Mouse (Mus musculus) right cerebral cortex, postnatal 10 days (tissue): Measurements from ENCODE around the gene Prpf4b.
"Not testable (repeated sequence)": the region's sequence is repeated elsewhere in the genome, so short reads cannot be mapped to it uniquely, and the experiment has no call there.

Experiments
- DNase-seq, 2 experiments: peaks; one replicate each; pipeline ENCODE4 v3.0.0; 2021; ENCODE audit warnings: low spot score in 2 of 2

Gene Prpf4b

GRCm38 (mm10) chr13:34875166-34875710 is at the start of gene Prpf4b:
Gene Prpf4b, plus strand, starts transcription at chr13:34875302.
- DNase-seq, result peak; percentile 96

- peak in 1 of 2 experiments; percentile 21 for DNase-seq
Measured at GRCm38 (mm10) chr13:34826760-34827690, 48.1 kb upstream of the Prpf4b start.

- DNase-seq, result no peak
Measured at GRCm38 (mm10) chr13:34827988-34828882, 46.9 kb upstream of the Prpf4b start.

- DNase-seq, result no peak
Measured at GRCm38 (mm10) chr13:34842851-34843250, 32.3 kb upstream of the Prpf4b start.

GRCm38 (mm10) chr13:34850759-34851158 is 24.3 kb upstream of the Prpf4b start:
- no peak for DNase-seq

GRCm38 (mm10) chr13:34851191-34851784 is 23.8 kb upstream of the Prpf4b start:
- DNase-seq, result no peak

- no peak for DNase-seq
Measured at GRCm38 (mm10) chr13:34857526-34857925, 17.6 kb upstream of the Prpf4b start.

- DNase-seq, result peak; percentile 40 to 60
Measured at GRCm38 (mm10) chr13:34859406-34859805, 15.7 kb upstream of the Prpf4b start.

GRCm38 (mm10) chr13:34861166-34861565 is 13.9 kb upstream of the Prpf4b start:
- DNase-seq, result not testable (repeated sequence)

- DNase-seq, result peak; percentile 72 to 78
Measured at GRCm38 (mm10) chr13:34864420-34865169, 10.5 kb upstream of the Prpf4b start.

GRCm38 (mm10) chr13:34873801-34874681 is 1.1 kb upstream of the Prpf4b start:
- peak; percentile 97 to 98 for DNase-seq

- DNase-seq, result peak; percentile 39 to 49
Measured at GRCm38 (mm10) chr13:34874736-34875135, 366 bp upstream of the Prpf4b start.

- DNase-seq, result peak in 1 of 2 experiments; percentile 63
Measured at GRCm38 (mm10) chr13:34875741-34876445, 791 bp downstream of the Prpf4b start.

- DNase-seq, result no peak
Measured at GRCm38 (mm10) chr13:34876481-34876880, 1.4 kb downstream of the Prpf4b start.

- no peak for DNase-seq
Measured at GRCm38 (mm10) chr13:34892871-34893270, 17.8 kb downstream of the Prpf4b start.

- DNase-seq, result no peak
Measured at GRCm38 (mm10) chr13:34914614-34915013, 39.5 kb downstream of the Prpf4b start.

- no peak for DNase-seq
Measured at GRCm38 (mm10) chr13:34916520-34917167, 41.5 kb downstream of the Prpf4b start.

GRCm38 (mm10) chr13:34924210-34924609 is 49.1 kb downstream of the Prpf4b start, which contains the start of the genes Fam217a and 4933417A18Rik:
Gene Fam217a, minus strand, starts transcription at chr13:34924310.
Gene 4933417A18Rik, plus strand, starts transcription at chr13:34924409.
- no peak for DNase-seq
